Mouse (Mus musculus) midbrain, embryonic 10.5 days (tissue): Measurements from ENCODE around the gene Adgrl3. TPM values are rescaled to one million over a fixed set of nuclear protein-coding genes. Genes with fewer than 3 reads are reported as not detected.
"Not testable (repeated sequence)": the region's sequence is repeated elsewhere in the genome, so short reads cannot be mapped to it uniquely, and the experiment has no call there.

Experiments
- DNase-seq: peaks from one replicate; pipeline ENCODE4 v3.0.0-alpha.2; 2017; ENCODE audit warnings: low spot score
- H3K27ac ChIP-seq: fragments of 300-500 bp; sonication (generic); replicated peaks from 2 replicates; pipeline ENCODE4 v1.5.1; 2016; ENCODE audit warnings: mild to moderate bottlenecking
- H3K27me3 ChIP-seq: fragments of 300-500 bp; sonication (generic); 2 replicates; pipeline ENCODE4 v1.6.1; 2016; ENCODE audit warnings: low read depth, mild to moderate bottlenecking; ENCODE audit not compliant: poor library complexity, severe bottlenecking
- H3K36me3 ChIP-seq: fragments of 300-500 bp; sonication (generic); 2 replicates; pipeline ENCODE4 v1.6.1; 2016; ENCODE audit warnings: mild to moderate bottlenecking, moderate library complexity
- H3K4me1 ChIP-seq: fragments of 300-500 bp; sonication (generic); 2 replicates; pipeline ENCODE4 v1.6.1; 2016
- H3K4me3 ChIP-seq: fragments of 300-500 bp; sonication (generic); 2 replicates; pipeline ENCODE4 v1.5.1; 2016; ENCODE audit warnings: mild to moderate bottlenecking, moderate library complexity
- H3K9me3 ChIP-seq: fragments of 300-500 bp; sonication (generic); replicated peaks from 2 replicates; pipeline ENCODE4 v1.6.1; 2016; ENCODE audit warnings: mild to moderate bottlenecking
- WGBS: fragments of 180-500 bp; shearing (Covaris S2); methylation state at CpG from one replicate; pipeline ENCODE4 v1.1.7; 2016; 5-methylcytosine and 5-hydroxymethylcytosine counted together
- polyA plus RNA-seq: library from polyadenylated mRNA; unstranded; fragments of >200 nt; fragmentation: Nextera tagmentation; extraction: Ambion mirVana; gene quantifications from 2 replicates; pipeline ENCODE4 v1.2.1, GENCODE M21; 2016

Adgrl3 gene
- polyA plus RNA-seq, 1 experiment from 2014 or later, result 11.7 TPM

- H3K27ac ChIP-seq, result no peak overlapping the region
- no peaks in the 10 kb centered on the region for H3K27me3 ChIP-seq
- H3K9me3 ChIP-seq, result no peaks in the 10 kb centered on the region
- no peak for DNase-seq
- 86% methylated on average over 3 of the region's 3 CpGs for WGBS
- H3K4me3 ChIP-seq, result no peak overlapping the region
- no peaks in the 10 kb centered on the region for H3K36me3 ChIP-seq
- H3K4me1 ChIP-seq, result no peaks in the 10 kb centered on the region
These were observed 461.0 kb downstream of the Adgrl3 start for GRCm38 (mm10) chr5:81480911-81481310.

- no peaks in the 10 kb centered on the region for H3K4me1 ChIP-seq
- WGBS, result 58% methylated on average over 3 of the region's 3 CpGs
- no peaks in the 10 kb centered on the region for H3K9me3 ChIP-seq
- H3K36me3 ChIP-seq, result no peaks in the 10 kb centered on the region
- DNase-seq, result no peak
- no peak overlapping the region for H3K27ac ChIP-seq
- no peaks in the 10 kb centered on the region for H3K27me3 ChIP-seq
- no peak overlapping the region for H3K4me3 ChIP-seq
These were observed 464.0 kb downstream of the Adgrl3 start for GRCm38 (mm10) chr5:81483890-81484289.

GRCm38 (mm10) chr5:81501076-81501475, 481.1 kb downstream of the Adgrl3 start:
- no peak for DNase-seq
- peaks cover 2% of the 10 kb centered on the region; the same call in 1 of the 2 replicates for H3K4me1 ChIP-seq
- H3K9me3 ChIP-seq, result no peaks in the 10 kb centered on the region
- H3K36me3 ChIP-seq, result no peaks in the 10 kb centered on the region
- WGBS, result 88% methylated on average over 3 of the region's 3 CpGs
- no peaks in the 10 kb centered on the region for H3K27me3 ChIP-seq
- H3K27ac ChIP-seq, result no peak overlapping the region
- no peak overlapping the region for H3K4me3 ChIP-seq

- Histone ChIP-seq H3K27ac (peak overlapping the region; percentile 65), H3K27me3 (no peaks in the 10 kb centered on the region), H3K4me3 (peak overlapping the region; percentile 5), H3K4me1 (peaks cover 22% of the 10 kb centered on the region), H3K36me3 (no peaks in the 10 kb centered on the region), H3K9me3 (0 out of 2 replicates have a peak, but pooled peaks cover 3% of the 10 kb centered on the region)
- 28% methylated on average over 5 of the region's 5 CpGs for WGBS
- no peak for DNase-seq
These were observed 499.0 kb downstream of the Adgrl3 start for GRCm38 (mm10) chr5:81518720-81519496.

- Histone ChIP-seq H3K27ac (peak overlapping the region; percentile 65), H3K4me1 (peaks cover 22% of the 10 kb centered on the region), H3K27me3 (no peaks in the 10 kb centered on the region), H3K9me3 (0 out of 2 replicates have a peak, but pooled peaks cover 3% of the 10 kb centered on the region), H3K36me3 (no peaks in the 10 kb centered on the region), H3K4me3 (peak overlapping the region; percentile 5; the same call in 1 of the 2 replicates)
- WGBS, result 15% methylated on average over 11 of the region's 11 CpGs
- peak; percentile 45 for DNase-seq
These were observed 499.8 kb downstream of the Adgrl3 start for GRCm38 (mm10) chr5:81519497-81520382.

- no peak for DNase-seq
- peaks cover 22% of the 10 kb centered on the region for H3K4me1 ChIP-seq
- 93% methylated on average over 4 of the region's 4 CpGs for WGBS
These were observed 502.8 kb downstream of the Adgrl3 start for GRCm38 (mm10) chr5:81522760-81523159.

GRCm38 (mm10) chr5:81524532-81524961, 504.6 kb downstream of the Adgrl3 start:
- Histone ChIP-seq H3K4me3 (no peak overlapping the region), H3K27ac (no peak overlapping the region), H3K9me3 (no peaks in the 10 kb centered on the region), H3K4me1 (peaks cover 8% of the 10 kb centered on the region), H3K36me3 (no peaks in the 10 kb centered on the region), H3K27me3 (no peaks in the 10 kb centered on the region)
- no peak for DNase-seq
- WGBS, result 91% methylated on average over 12 of the region's 12 CpGs

More at GRCm38 (mm10) chr5:81522760-81523159, 502.8 kb downstream of the Adgrl3 start:
- Histone ChIP-seq H3K27me3 (no peaks in the 10 kb centered on the region), H3K9me3 (no peaks in the 10 kb centered on the region), H3K4me3 (no peak overlapping the region), H3K36me3 (no peaks in the 10 kb centered on the region), H3K27ac (no peak overlapping the region)

GRCm38 (mm10) chr5:81525326-81525725, 505.4 kb downstream of the Adgrl3 start:
- no peak overlapping the region for H3K4me3 ChIP-seq
- no peak for DNase-seq
- H3K27me3 ChIP-seq, result no peaks in the 10 kb centered on the region
- 91% methylated on average over 2 of the region's 2 CpGs for WGBS
- H3K27ac ChIP-seq, result no peak overlapping the region
- H3K4me1 ChIP-seq, result peaks cover under 1% of the 10 kb centered on the region; the same call in 1 of the 2 replicates
- no peaks in the 10 kb centered on the region for H3K9me3 ChIP-seq
- H3K36me3 ChIP-seq, result no peaks in the 10 kb centered on the region

- no peak overlapping the region for H3K27ac ChIP-seq
- no peaks in the 10 kb centered on the region for H3K36me3 ChIP-seq
- H3K4me1 ChIP-seq, result no peaks in the 10 kb centered on the region
- no peak overlapping the region for H3K4me3 ChIP-seq
- H3K27me3 ChIP-seq, result no peaks in the 10 kb centered on the region
- no peak for DNase-seq
- H3K9me3 ChIP-seq, result no peaks in the 10 kb centered on the region
- 95% methylated on average over 4 of the region's 4 CpGs for WGBS
These were observed 511.7 kb downstream of the Adgrl3 start for GRCm38 (mm10) chr5:81531639-81532038.

- Histone ChIP-seq H3K27ac (no peak overlapping the region), H3K4me1 (no peaks in the 10 kb centered on the region), H3K36me3 (no peaks in the 10 kb centered on the region), H3K4me3 (no peak overlapping the region), H3K27me3 (no peaks in the 10 kb centered on the region), H3K9me3 (no peaks in the 10 kb centered on the region)
- DNase-seq, result no peak
These were observed 530.3 kb downstream of the Adgrl3 start for GRCm38 (mm10) chr5:81550211-81550610.

GRCm38 (mm10) chr5:81555149-81555548, 535.2 kb downstream of the Adgrl3 start:
- not testable (repeated sequence) for H3K27me3 ChIP-seq, H3K9me3 ChIP-seq, H3K27ac ChIP-seq, H3K4me3 ChIP-seq, DNase-seq, H3K36me3 ChIP-seq, H3K4me1 ChIP-seq
- WGBS, result 84% methylated on average over 2 of the region's 2 CpGs

- H3K9me3 ChIP-seq, result no peaks in the 10 kb centered on the region
- H3K27ac ChIP-seq, result no peak overlapping the region
- peak; percentile 13 for DNase-seq
- 80% methylated on average over 8 of the region's 8 CpGs for WGBS
- peaks cover 4% of the 10 kb centered on the region; the same call in 1 of the 2 replicates for H3K4me1 ChIP-seq
- H3K4me3 ChIP-seq, result no peak overlapping the region
- no peaks in the 10 kb centered on the region for H3K27me3 ChIP-seq
- H3K36me3 ChIP-seq, result no peaks in the 10 kb centered on the region
These were observed 536.1 kb downstream of the Adgrl3 start for GRCm38 (mm10) chr5:81556008-81556407.
